Mouse (Mus musculus): ENCODE data around the gene Flrt2.
"Not testable (repeated sequence)": the region's sequence is repeated elsewhere in the genome, so short reads cannot be mapped to it uniquely, and the experiment has no call there.

Gene Flrt2

GRCm38 (mm10) chr12:95691961-95692767, at the start of gene Flrt2:
Gene Flrt2, plus strand, starts transcription at chr12:95692226.
- DNase-seq (ENCODE audit: low spot score) = no peak

- no peak for DNase-seq (ENCODE audit: low spot score)
Measured at GRCm38 (mm10) chr12:95642226-95642625, 49.8 kb upstream of the Flrt2 start.

GRCm38 (mm10) chr12:95647179-95647578, 44.8 kb upstream of the Flrt2 start:
- DNase-seq (ENCODE audit: low spot score) = not testable (repeated sequence)

- DNase-seq (ENCODE audit: low spot score) = no peak
Measured at GRCm38 (mm10) chr12:95652172-95653156, 39.6 kb upstream of the Flrt2 start.

GRCm38 (mm10) chr12:95656594-95656993, 35.4 kb upstream of the Flrt2 start:
- DNase-seq (ENCODE audit: low spot score) = no peak

- DNase-seq (ENCODE audit: low spot score) = no peak
Measured at GRCm38 (mm10) chr12:95667296-95667695, 24.7 kb upstream of the Flrt2 start.

- no peak for DNase-seq (ENCODE audit: low spot score)
Measured at GRCm38 (mm10) chr12:95675711-95676110, 16.3 kb upstream of the Flrt2 start.

GRCm38 (mm10) chr12:95690819-95691218, 1.2 kb upstream of the Flrt2 start:
- no peak for DNase-seq (ENCODE audit: low spot score)

GRCm38 (mm10) chr12:95692948-95693650, 1.1 kb downstream of the Flrt2 start:
- no peak for DNase-seq (ENCODE audit: low spot score)

- no peak for DNase-seq (ENCODE audit: low spot score)
Measured at GRCm38 (mm10) chr12:95693651-95694471, 1.8 kb downstream of the Flrt2 start.

GRCm38 (mm10) chr12:95694507-95694906, 2.5 kb downstream of the Flrt2 start:
- DNase-seq (ENCODE audit: low spot score) = no peak

GRCm38 (mm10) chr12:95694991-95695833, 3.2 kb downstream of the Flrt2 start:
- DNase-seq (ENCODE audit: low spot score) = no peak

- no peak for DNase-seq (ENCODE audit: low spot score)
Measured at GRCm38 (mm10) chr12:95695834-95696521, 4.0 kb downstream of the Flrt2 start.

GRCm38 (mm10) chr12:95696522-95697025, 4.5 kb downstream of the Flrt2 start:
- no peak for DNase-seq (ENCODE audit: low spot score)

GRCm38 (mm10) chr12:95698556-95698955, 6.5 kb downstream of the Flrt2 start:
- DNase-seq (ENCODE audit: low spot score) = no peak

- no peak for DNase-seq (ENCODE audit: low spot score)
Measured at GRCm38 (mm10) chr12:95700746-95701145, 8.7 kb downstream of the Flrt2 start.

- no peak for DNase-seq (ENCODE audit: low spot score)
Measured at GRCm38 (mm10) chr12:95701580-95701979, 9.6 kb downstream of the Flrt2 start.

GRCm38 (mm10) chr12:95705006-95705405, 13.0 kb downstream of the Flrt2 start:
- DNase-seq (ENCODE audit: low spot score) = no peak

- no peak for DNase-seq (ENCODE audit: low spot score)
Measured at GRCm38 (mm10) chr12:95723265-95723664, 31.2 kb downstream of the Flrt2 start.

Measured in T-cell, adult 2 months (primary cell).